Mouse (Mus musculus) kidney, postnatal 0 days (tissue): ENCODE results near the gene Ccdc102a. TPM values are rescaled to one million over a fixed set of nuclear protein-coding genes. Genes with fewer than 3 reads are reported as not detected.
A peak's percentile ranks its signal among the peaks of the same experiment; 100 is the strongest.

Experiments used
- ATAC-seq: fragments of 200-750 bp; cut with Nextera tagmentation; replicated peaks from 2 replicates; pipeline ENCODE4 v1.8.0; 2017; ENCODE audit warnings: low read depth, moderate number of reproducible peaks, moderate TSS enrichment, moderate library complexity; ENCODE audit not compliant: low FRiP score
- DNase-seq: peaks from one replicate; pipeline ENCODE4 v3.0.0-alpha.2; 2016; ENCODE audit warnings: low spot score
- H3K27ac ChIP-seq: fragments of 300-500 bp; sonication (generic); 2 replicates; pipeline ENCODE4 v1.5.1; 2014; ENCODE audit warnings: mild to moderate bottlenecking
- H3K27me3 ChIP-seq: fragments of 300-500 bp; sonication (generic); 2 replicates; pipeline ENCODE4 v1.6.1; 2014; ENCODE audit warnings: low read length, mixed read lengths; ENCODE audit not compliant: insufficient read depth
- H3K36me3 ChIP-seq: fragments of 300-500 bp; sonication (generic); 2 replicates; pipeline ENCODE4 v1.6.1; 2014; ENCODE audit warnings: low read length, mixed read lengths; ENCODE audit not compliant: insufficient read depth
- H3K4me1 ChIP-seq: fragments of 300-500 bp; sonication (generic); replicated peaks from 2 replicates; pipeline ENCODE4 v1.6.1; 2014; ENCODE audit warnings: antibody characterized with exemption, low read length, mixed read lengths; ENCODE audit not compliant: insufficient read depth
- H3K4me2 ChIP-seq: fragments of 300-500 bp; sonication (generic); 2 replicates; pipeline ENCODE4 v1.6.1; 2014; ENCODE audit warnings: mild to moderate bottlenecking, low read length, moderate library complexity, mixed read lengths
- H3K4me3 ChIP-seq: fragments of 300-500 bp; sonication (generic); replicated peaks from 2 replicates; pipeline ENCODE4 v1.5.1; 2014; ENCODE audit warnings: low read depth, low read length
- H3K9ac ChIP-seq: fragments of 300-500 bp; sonication (generic); 2 replicates; pipeline ENCODE4 v1.6.1; 2014; ENCODE audit warnings: low read depth, low read length
- H3K9me3 ChIP-seq: fragments of 300-500 bp; sonication (generic); replicated peaks from 2 replicates; pipeline ENCODE4 v1.6.1; 2016; ENCODE audit warnings: low read length, inconsistent platforms, mixed read lengths
- CTCF ChIP-seq: IDR thresholded peaks from 2 replicates; pipeline ENCODE4 v1.5.1; 2016; ENCODE audit warnings: antibody characterized with exemption, low read depth, mild to moderate bottlenecking, moderate library complexity
- WGBS: fragments of 180-500 bp; shearing (Covaris S2); extraction: QIAGEN DNeasy Blood & Tissue Kit; methylation state at CpG from one replicate; pipeline ENCODE4 v1.1.7; 2014; 5-methylcytosine and 5-hydroxymethylcytosine counted together
- polyA plus RNA-seq: library from polyadenylated mRNA; unstranded; fragments of >200 nt; fragmentation: Nextera tagmentation; extraction: Ambion mirVana; gene quantifications from 2 replicates; pipeline ENCODE4 v1.2.1, GENCODE M21; 2015

Gene Ccdc102a
- polyA plus RNA-seq, 1 experiment from 2014 or later: 20.0 TPM

DNA sequence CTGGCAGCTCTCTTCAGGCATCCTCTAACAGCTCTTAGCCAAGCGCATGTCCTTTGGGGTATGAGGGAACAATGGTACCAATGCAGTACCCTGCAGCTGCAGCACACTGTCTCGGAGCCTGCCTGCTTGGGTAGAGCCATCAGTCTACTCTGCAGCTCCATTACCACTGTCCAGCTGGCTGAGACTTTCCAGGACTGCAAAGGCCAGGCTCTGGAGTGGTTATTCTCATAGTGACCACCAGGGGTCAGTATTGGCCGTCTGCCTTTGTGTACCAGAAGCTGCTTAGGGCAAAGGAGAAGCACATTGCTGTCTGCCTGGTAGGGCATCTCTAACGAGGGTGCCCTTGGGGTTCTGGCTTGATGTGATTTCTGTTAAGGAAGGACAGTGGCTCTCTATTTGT, 32.1 kb upstream of the Ccdc102a start:
- WGBS: 16% methylated on average over 4 of the region's 4 CpGs
- Histone ChIP-seq H3K9ac (no peak overlapping the region), H3K36me3 (no peaks in the 10 kb centered on the region), H3K4me2 (no peak overlapping the region), H3K27ac (no peak overlapping the region), H3K9me3 (no peaks in the 10 kb centered on the region), H3K4me3 (no peak overlapping the region), H3K4me1 (peaks cover 13% of the 10 kb centered on the region; the same call in 1 of the 2 replicates), H3K27me3 (no peaks in the 10 kb centered on the region)
- peak; percentile 88 for DNase-seq
- peak; percentile 59 for ATAC-seq
- TF ChIP-seq CTCF: peak; percentile 98

DNA sequence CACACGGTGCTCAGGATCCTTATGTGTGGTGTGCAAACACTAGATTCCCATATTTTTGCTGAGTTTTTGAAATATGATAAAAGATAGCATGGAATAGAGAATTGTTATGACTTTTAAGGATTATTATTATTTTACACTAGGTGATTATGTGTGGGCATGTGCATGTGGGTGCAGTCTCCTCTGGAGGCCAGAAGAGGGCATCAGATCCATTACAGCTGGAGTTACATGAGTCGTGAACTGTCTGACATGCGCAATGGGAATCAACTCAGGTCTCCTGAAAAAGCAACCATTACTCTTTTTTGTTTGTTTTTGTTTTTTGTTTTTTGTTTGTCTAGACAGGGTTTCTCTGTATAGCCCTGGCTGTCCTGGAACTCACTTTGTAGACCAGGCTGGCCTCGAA, 31.1 kb upstream of the Ccdc102a start:
- Histone ChIP-seq H3K4me3 (no peak overlapping the region), H3K9me3 (no peaks in the 10 kb centered on the region), H3K27ac (no peak overlapping the region), H3K36me3 (no peaks in the 10 kb centered on the region), H3K27me3 (no peaks in the 10 kb centered on the region), H3K9ac (no peak overlapping the region), H3K4me1 (peaks cover 4% of the 10 kb centered on the region; the same call in 1 of the 2 replicates), H3K4me2 (no peak overlapping the region)
- WGBS: 89% methylated on average over 4 of the region's 4 CpGs
- ATAC-seq (no peak), DNase-seq (no peak)
- peak; percentile 34 for TF ChIP-seq CTCF

DNA sequence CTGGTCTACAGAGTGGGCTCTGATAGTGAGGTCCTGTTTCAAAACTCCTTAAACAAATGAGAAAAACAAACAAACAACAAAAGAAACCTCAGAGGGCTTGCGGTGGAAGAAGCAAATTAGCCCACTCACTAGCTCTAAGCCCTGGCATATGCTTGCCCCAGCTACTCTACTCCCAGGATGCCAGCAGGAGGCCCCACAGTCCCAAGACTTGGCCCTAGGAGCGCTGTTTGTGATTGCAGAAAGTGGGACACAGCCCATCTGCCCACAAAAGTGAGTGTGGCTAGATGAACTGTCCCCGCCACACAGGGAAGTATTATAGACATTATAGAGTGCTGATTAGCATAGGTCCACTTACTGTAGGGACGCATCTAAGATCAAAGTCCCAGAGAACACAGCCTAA, 30.5 kb upstream of the Ccdc102a start:
- Histone ChIP-seq H3K27ac (no peak overlapping the region), H3K4me1 (no peaks in the 10 kb centered on the region), H3K9ac (no peak overlapping the region), H3K4me3 (no peak overlapping the region), H3K36me3 (no peaks in the 10 kb centered on the region), H3K9me3 (no peaks in the 10 kb centered on the region), H3K27me3 (no peaks in the 10 kb centered on the region), H3K4me2 (no peak overlapping the region)
- DNase-seq: no peak
- 81% methylated on average over 4 of the region's 4 CpGs for WGBS
- ATAC-seq: no peak
- no peak for TF ChIP-seq CTCF

DNA sequence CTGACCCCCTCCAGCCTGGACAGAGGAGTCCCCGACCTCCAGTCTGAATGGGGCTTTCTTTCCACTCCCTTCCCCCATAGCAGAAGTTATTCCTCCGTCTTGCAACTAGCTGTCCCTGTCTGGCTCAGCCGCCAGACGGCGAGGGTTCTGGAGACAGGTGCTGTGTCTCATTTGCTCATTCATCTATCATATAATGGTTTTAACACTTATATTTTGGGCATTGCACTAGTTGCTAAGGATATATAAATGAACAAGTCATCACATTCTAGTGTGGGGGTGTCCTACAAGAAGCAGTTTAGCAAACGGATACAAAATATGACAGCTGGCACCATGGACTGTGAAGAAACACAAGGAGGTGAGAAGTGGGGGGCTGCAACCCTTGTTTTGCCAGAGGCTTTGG, 27.3 kb upstream of the Ccdc102a start:
- 64% methylated on average over 6 of the region's 6 CpGs for WGBS
- no peak overlapping the region for H3K4me3 ChIP-seq
- no peak overlapping the region for H3K27ac ChIP-seq
- no peaks in the 10 kb centered on the region for H3K4me1 ChIP-seq
- no peak for DNase-seq
- H3K27me3 ChIP-seq: no peaks in the 10 kb centered on the region
- no peak overlapping the region for H3K9ac ChIP-seq
- no peaks in the 10 kb centered on the region for H3K36me3 ChIP-seq
- TF ChIP-seq CTCF: no peak
- no peaks in the 10 kb centered on the region for H3K9me3 ChIP-seq
- ATAC-seq: no peak
- H3K4me2 ChIP-seq: no peak overlapping the region

DNA sequence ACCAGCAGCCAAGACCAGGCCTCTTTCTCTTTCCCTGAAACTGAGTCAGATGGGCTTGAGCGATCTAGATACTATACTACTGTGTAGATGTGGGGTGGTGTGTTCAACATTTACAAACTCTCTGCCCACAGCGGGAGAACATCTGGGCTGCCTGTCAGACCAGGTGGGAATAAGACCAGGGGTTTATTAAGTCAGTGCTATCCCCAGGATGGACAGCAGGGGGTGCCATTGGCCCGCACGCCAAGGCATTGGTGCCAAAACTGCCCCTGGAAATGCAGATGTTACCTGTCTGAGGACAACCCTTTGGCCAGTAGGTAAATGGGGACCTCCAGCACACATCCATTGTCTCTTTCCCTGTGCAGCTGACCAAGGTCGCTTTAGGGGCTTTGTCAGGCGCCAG, 24.7 kb upstream of the Ccdc102a start:
- no peaks in the 10 kb centered on the region for H3K36me3 ChIP-seq
- 13% methylated on average over 6 of the region's 6 CpGs for WGBS

DNA sequence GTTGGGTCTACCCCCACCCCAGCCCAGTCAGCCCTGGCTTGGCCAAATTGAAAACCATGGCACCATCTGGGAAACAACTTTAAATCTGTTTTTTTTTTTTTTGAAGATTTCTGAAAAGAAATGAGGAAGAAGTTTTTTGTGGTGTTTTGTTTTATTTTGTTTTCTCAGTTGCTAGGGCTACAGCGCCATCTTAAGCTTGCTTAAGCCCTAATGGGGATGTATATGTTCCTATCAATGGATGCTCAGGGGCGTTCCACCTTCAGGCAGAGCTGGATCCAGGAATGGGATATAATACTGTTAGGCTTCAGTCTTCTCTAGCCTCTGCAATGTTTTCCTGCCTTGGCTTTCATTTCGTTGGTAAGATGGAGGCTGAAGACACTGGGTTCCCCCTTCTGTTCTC, 17.3 kb upstream of the Ccdc102a start:
- ATAC-seq (no peak), DNase-seq (no peak)
- no peak for TF ChIP-seq CTCF
- Histone ChIP-seq H3K4me1 (no peaks in the 10 kb centered on the region), H3K36me3 (no peaks in the 10 kb centered on the region), H3K27ac (no peak overlapping the region), H3K4me3 (no peak overlapping the region), H3K9me3 (no peaks in the 10 kb centered on the region), H3K9ac (no peak overlapping the region), H3K27me3 (no peaks in the 10 kb centered on the region), H3K4me2 (no peak overlapping the region)
- WGBS: 82% methylated on average over 3 of the region's 3 CpGs

More for the DNA sequence above, 24.7 kb upstream of the Ccdc102a start:
- H3K27me3 ChIP-seq: no peaks in the 10 kb centered on the region
- H3K27ac ChIP-seq: no peak overlapping the region
- H3K9me3 ChIP-seq: no peaks in the 10 kb centered on the region
- no peak overlapping the region for H3K4me3 ChIP-seq
- peak; percentile 58 for DNase-seq
- no peak overlapping the region for H3K9ac ChIP-seq
- TF ChIP-seq CTCF: peak; percentile 94
- H3K4me2 ChIP-seq: no peak overlapping the region
- ATAC-seq: no peak
- no peaks in the 10 kb centered on the region for H3K4me1 ChIP-seq

DNA sequence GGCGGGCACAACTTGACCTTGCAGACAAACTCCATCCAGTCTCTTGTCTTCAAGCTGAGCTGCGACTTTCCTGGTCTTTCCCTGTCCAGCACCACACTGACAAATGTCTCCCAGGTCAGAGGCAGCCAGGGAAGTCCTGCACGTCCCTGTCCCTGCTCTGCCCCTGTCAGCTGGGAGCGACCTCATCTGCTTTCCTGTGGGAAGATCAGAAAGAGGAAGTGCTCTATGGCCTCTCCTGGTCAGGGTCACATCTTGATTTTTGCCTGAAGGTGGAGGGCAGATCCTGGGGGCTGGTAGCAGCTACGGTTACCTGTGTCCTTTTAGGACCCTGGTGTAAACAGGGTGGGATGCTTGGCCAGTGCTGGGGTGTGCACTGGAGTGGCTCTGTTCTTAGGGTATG, 16.0 kb upstream of the Ccdc102a start:
- H3K27ac ChIP-seq: no peak overlapping the region
- H3K4me3 ChIP-seq: no peak overlapping the region
- no peaks in the 10 kb centered on the region for H3K27me3 ChIP-seq
- H3K9ac ChIP-seq: no peak overlapping the region
- 41% methylated on average over 5 of the region's 5 CpGs for WGBS
- ATAC-seq: no peak
- no peaks in the 10 kb centered on the region for H3K36me3 ChIP-seq
- TF ChIP-seq CTCF: no peak
- H3K4me2 ChIP-seq: no peak overlapping the region
- no peaks in the 10 kb centered on the region for H3K4me1 ChIP-seq
- no peak for DNase-seq
- H3K9me3 ChIP-seq: no peaks in the 10 kb centered on the region
